Mouse (Mus musculus) spleen, embryonic (tissue): Measurements from ENCODE around the gene Capn15.

Source experiments
- CTCF ChIA-PET: fragments of 350-600 bp; sonication (Branson Sonifier 250); formaldehyde crosslinking; loops from one replicate; lab custom pipeline; 2022; lab: Charles Lee

The Capn15 gene

DNA sequence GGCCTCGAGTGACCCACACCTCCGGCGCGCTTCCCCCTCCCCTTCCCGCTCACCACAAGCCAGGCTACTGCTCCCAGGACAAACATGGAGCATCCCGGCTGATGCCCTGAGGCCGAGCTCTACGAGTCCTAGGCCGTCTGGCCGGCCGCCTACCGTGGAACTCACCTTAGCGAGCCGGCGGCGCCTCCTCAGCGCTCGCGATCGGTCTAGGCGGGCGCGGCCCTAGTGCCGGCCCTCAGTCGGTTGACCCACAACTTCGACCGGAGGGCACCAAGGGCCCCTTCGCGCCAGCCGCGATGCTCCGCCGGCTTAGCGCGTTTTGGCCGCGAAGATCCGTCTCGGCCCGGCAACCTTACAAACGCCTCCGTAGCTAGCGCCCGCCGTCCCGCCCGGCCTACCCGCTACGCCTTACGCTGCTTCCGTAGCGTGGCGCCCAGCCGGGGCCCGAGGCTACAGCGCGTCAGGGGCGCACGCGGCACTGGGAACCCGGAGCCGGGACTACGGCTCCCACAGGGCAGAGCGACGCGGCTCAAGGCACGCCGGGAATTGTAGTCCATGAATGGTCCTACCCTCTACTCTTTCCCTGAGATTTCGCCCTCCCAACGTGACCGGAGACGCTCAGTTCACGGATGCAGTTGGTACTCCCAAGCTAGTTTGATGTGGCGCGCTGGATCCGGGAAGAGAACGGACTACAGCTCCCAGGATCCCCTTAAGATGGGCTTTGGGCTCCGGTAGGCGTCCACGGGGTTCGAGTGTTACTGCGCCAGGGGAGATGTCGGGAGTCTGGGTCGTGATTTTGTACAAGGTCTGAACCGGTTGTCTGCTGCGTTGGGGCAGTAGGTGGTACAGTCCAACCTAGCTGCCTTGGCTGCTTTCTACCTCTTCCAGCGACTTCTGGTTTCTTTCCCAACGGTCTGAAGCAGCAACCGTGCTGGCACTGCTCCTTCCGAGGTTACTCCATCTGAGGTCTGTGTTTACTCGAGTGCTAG is at the start of gene Capn15:
TSS of gene Capn15 (minus strand) at position 491 of the 989 bp plus-strand sequence.
- CTCF ChIA-PET, result interaction anchor here (0.6 to 1.1 kb wide), 2 partner anchors 37 to 114 kb away, joined by 3 read pairs; no protein-coding TSS in a partner anchor

DNA sequence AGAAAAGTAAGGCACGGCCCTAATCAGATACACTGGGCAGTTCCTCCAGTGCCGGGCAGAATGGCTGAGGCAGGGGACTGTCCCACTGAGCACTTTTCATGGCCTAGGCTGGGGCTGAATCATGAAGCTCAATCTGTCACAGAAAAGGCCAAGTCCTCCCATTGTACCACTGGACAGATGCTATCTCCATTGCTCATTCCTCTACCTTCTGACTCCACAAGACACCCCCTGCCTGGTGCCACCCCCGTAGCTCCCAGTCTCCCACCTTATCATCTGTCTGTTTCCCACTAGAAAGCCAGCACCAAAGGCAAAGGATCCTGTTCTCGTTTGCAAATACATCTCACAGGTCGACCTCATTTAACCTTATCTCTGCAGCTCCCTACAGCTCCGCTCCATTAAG is 46.4 kb upstream of the Capn15 start:
- CTCF ChIA-PET, result no interaction called here

DNA sequence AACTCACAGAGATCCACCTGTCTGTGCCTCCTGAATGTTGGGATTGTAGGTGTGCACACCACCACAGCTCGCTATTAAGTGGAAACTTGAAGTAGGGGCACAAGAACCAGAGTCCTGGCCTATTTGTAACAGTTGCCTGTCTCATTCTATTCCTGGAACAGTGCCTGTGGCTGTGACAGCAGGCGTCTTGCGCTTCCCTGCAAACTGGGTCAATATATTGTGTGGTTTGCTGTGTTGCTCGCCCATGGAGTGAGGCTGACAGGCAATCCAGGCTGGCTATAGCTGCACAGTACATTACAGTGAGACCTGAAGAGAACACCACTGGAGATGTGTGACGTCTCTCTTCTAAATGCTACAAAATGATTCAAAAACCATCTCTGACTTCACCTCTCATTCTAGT is 46.0 kb upstream of the Capn15 start:
- CTCF ChIA-PET, result no interaction called here

DNA sequence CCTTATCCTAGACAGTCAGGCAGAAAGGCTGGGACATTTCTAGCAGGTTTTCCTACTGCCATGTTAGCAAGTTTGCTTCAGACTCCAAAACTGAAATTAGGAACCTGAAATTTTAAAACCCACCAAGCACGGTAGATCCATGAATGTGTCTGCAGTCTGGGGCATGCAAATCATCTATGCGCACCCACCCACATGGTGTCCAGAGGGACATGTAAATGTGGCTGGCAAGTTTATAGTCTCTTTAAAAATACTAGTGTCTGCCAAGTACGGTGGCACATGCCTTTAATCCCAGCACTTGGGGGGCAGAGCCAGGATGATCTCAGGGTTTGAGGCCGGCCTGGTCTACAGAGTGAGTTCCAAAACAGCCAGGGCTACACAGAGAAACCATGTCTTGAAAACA is 42.7 kb upstream of the Capn15 start:
- CTCF ChIA-PET, result no interaction called here

DNA sequence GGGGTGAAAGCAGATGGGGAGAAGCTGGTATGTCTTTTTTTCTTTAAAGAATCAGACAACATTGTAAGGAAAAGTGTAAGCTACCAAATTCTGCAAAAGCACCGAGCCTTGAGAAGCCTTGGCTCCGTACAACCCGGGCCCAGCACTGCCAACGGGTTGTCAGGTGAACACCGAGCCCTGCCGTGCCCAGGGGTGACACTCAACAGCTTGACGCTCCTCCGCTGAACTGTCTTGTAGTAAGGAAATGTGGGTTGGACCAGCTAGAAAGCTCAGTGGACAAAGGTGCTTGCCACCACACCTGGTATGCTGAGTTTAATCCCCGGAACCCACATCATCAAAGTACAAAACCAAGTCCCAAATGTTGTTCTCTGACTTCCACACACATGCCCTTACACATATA is 39.1 kb upstream of the Capn15 start:
- CTCF ChIA-PET, result no interaction called here

DNA sequence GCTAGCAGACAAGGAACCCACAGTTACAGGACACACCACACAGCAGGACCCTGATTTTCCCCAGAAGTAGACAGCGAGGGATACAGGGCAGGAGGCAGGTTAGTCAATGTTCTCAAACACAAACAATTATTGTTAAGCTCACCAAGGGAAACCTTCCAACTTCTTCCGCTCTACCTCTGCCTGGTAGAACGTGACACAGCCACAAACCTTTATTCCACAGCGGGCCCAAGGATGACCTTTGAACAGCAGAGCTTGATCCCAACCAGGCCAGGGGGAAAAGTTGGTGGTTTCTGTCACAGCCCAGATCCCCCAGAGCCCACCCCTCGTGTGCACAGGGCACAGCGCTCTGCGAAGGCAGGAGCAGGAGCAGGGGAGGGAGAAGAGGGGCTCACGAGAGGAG is 38.4 kb upstream of the Capn15 start:
- CTCF ChIA-PET, result no interaction called here

DNA sequence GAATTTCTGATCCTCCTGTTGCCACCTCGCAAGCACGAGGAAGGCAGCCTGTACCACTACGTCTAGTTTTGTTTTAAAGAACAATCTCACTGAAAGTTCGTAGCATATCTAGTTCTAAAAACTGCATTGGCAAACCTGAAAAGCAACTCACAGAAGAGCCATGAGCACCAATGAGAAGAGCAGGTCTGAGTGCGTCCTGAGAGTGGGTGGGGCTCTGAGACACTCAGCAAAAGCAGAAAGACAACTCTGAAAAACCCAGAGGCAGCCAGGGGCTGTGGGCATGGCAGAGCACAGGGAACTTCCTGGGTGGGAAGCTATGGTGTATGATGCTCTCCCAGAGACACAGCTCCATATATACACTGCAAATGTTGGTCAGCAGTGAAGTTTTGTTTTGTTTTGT is 37.6 kb upstream of the Capn15 start:
- CTCF ChIA-PET, result no interaction called here

DNA sequence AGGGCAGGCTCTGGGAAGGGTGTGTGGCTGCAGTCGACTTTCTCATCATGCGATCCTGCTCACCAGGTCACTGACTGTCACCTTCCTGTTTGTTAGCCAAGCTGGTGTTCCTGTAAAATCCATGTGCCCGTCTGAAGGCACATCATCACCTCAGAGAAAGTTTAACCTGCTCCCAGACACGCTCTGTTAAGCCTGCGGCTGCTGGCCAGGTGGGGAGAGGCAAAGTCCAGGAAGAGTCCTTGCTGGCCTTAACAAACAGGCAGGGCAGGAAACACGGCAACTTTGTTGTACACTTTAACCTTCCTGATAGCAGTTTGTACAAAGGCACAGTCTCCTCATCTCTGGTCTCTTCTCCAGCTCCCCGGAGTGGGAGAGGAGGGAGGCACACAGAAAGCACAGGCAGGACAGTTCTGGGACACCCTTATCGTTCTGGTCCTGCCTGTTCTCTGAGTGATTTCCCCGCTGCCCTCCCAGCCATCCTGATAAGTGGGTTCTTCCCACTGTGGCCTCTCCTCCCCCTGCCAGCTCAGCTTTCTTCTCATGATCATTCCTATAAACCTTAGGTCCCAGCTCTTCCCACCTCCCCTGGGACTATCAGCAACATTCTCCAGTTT is 36.2 kb upstream of the Capn15 start:
- CTCF ChIA-PET, result no interaction called here

DNA sequence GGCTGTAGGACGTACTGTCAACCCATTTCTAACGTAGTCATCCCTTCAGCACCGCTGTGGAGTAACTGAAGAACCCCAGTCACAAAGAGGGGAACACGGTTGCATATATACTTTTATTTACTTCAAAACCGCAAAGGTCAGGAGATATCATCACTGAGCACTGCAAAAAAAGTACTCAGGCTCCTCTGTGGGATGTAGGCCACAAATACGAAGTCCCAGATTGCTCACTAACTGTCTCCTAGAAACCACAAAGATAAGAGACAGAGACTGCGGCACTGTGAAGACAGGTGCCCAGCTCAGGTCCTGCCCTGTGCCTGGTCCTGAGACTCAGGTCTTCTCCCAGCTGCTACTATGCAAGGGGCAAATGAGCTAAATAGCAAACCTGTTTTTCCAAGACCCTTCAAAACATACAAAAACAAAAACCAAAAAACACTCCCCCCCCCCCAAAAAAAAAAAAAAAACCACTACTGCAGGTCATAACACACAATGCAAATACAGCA is 35.3 kb upstream of the Capn15 start:
- CTCF ChIA-PET, result interaction anchor here (0.6 kb wide), 1 partner anchor 131 kb away, joined by 3 read pairs; no protein-coding TSS in a partner anchor

DNA sequence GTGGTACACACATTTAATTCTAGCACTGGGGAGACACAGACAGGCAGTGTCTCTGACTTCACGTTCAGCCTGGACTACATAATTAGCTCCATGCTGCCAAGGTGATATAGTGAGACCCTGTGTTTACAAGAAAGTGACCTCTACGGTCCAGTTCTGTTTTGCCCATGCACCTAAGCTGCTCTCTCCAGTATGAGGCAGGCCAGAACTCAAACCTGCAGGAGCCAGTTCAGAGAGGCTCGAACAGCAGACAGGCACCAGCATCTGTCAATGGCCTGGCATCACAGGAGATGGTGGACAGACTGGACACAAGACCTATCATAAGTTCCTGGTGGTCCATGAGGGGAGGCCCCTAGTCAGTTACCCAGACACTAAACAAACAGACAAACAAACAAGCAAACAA is 32.8 kb upstream of the Capn15 start:
- CTCF ChIA-PET, result no interaction called here

DNA sequence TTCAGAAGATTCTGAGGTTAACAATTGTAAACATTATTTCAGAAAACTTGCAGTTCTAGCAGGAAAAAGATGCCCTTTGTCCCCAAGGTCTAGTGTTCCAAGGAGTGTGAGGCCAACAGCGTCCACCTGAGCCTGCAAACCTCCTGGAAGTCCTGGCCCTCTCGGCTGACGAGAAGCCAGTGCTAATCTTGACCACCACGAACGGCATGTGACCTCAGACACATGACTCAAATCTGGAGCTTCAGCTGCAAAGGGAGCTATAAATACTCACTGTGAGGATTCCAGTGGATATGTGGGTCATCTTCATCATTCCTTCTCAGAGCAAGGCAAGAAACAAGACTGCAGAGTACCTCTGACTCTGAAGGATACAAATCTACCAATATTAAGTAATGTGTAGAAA is 32.4 kb upstream of the Capn15 start:
- CTCF ChIA-PET, result no interaction called here

DNA sequence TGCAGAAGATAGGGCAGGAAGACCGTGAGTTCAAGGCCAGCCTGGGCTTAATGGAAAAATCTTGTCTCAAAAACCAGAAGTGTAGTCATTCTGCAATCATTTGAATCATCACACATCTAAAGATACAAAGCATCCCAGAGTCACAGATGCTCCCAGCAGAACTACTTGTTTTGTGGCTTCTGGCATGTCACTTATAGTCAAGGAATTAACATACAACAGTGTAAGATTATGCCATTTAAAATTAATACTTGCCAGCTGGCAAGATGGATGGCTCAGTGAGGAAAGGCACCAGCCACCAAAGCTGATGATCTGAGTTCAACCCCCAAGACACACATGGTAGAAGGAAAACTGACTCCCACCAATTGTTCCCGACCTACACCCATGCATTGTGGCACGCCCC is 31.4 kb upstream of the Capn15 start:
- CTCF ChIA-PET, result no interaction called here

DNA sequence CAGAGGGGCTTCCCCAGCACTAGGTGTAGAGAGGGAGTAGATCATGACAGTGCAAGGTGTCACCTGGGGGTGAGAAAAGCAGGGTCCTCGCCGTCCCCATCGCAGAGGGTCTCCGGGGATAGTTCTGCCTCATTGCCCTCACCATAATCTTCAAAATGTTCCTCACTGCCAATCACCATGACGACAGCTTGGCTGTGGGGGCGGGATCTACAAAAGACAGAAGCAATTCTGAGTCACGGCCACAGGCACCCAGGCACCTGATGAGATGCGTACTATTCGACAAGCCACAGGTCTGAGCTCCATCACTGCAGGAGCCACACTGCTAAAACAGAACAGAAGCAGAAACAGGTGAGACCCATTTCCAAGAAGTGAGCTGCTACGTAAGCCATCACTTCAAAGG is 28.1 kb upstream of the Capn15 start:
- CTCF ChIA-PET, result interaction anchor here (0.6 to 1.1 kb wide), 2 partner anchors 55 to 119 kb away, joined by 4 to 9 read pairs; no protein-coding TSS in a partner anchor

DNA sequence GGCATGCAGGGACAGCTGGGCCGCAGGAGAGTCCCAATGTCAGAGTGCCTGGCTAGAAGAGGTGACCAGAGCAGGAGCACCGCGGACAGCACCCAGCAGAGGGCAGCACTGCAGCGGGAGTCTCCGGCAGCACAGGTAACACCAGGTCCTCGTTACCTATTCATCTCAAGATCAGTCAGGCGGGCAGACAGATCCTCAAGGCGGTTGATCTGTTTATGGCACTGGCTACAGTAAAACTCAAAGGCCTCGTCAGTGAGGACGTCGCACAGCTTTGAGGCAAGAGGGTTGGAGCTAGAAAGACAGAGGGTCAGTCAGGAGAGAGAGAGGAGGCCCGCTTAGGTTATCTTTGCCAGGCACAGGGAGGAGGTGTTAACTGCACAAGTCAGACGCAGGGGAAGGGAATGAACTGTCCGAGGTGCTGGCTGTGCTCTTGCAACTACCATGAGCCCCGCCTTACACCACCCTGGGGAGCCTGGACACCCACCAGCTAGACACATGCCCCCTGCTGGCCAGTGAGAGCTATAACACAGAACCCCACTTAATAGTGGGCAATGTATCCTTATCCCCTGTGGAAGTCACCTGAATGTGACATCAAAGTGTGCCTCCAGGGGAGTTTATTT is 26.4 kb upstream of the Capn15 start:
- CTCF ChIA-PET, result interaction anchor here (1.0 kb wide), 1 partner anchor 118 kb away, joined by 3 read pairs; no protein-coding TSS in a partner anchor

DNA sequence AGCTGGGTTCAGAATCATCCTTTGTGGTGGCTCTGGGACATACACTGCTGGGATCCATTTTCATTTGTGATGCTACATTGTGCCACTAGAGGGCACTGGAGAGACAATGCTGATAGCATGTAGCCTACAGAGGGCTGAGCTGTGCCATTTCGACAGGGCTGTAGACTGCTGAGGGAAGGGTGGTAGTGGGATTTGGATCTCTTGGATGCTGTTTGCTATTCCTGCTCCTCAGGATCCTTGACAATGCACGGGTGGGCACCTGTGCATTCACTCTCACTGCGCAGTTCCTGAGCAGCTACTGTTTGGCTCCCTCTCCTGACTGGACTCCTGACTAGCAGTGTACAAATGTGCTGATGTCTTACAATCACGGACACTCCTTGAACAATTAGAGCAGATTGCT is 23.9 kb upstream of the Capn15 start:
- CTCF ChIA-PET, result interaction anchor here (0.6 to 1.6 kb wide), 2 partner anchors 97 to 141 kb away, joined by 3 read pairs; partner anchors contain the start of gene Mcrip2

DNA sequence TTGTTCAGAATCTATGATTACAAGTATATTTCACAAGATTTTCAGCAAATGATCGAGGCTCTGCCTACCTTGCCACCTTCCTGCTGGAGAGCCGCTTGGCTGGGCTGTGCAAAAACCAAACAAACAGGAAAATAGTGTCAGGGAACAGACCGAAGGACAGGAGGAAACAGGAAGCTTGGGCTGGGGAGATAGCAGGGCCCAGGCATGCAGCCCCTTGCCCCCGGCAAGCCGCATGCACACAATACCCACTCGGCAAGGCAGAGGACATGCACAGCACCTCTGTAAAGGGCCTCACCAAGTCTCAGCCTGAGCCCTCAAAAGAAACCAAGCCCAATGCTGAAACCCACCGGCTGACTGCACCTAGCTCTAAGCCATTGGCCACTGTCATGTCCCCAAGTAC is 23.2 kb upstream of the Capn15 start:
- CTCF ChIA-PET, result interaction anchor here (1.6 kb wide), 1 partner anchor 140 kb away, joined by 3 read pairs; the partner anchor contains the start of gene Mcrip2

DNA sequence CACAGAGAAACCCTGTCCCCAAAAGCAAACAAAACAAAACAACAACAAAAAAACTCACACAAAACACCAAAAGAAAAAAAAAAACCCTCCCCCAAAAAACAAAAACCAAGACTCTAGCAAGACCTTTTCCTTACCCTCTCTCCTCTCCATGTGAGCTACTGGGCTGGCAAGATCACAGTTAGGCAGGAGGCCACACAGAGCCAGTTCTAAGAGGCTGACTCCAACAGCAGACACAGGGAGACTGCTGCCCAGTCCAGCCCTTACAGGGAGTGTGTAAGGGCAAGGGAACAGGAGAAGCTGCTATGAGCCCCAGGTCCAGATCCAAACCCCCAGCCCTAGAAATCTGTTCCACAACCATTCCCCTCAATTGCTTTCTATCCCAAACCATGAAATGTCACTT is 22.7 kb upstream of the Capn15 start:
- CTCF ChIA-PET, result interaction anchor here (1.6 kb wide), 1 partner anchor 139 kb away, joined by 3 read pairs; the partner anchor contains the start of gene Mcrip2

DNA sequence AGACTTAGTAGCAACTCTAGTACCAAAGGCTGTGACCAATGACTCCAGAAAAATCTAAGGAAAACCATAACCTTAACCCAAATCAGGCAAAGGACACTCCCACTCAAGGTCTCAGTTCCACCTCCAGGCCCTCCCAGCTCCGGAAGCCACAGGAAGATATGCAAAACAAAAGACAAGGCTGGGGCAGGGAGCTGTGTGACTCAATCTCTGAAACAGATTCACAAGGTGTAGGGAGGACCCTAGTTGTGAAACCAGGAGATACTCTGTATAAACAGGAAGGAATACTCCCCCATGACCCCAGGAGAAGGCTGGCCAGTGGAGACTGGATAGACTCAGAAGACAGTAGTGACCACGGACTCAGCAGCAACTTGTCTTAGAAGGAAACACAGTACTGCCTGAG is 22.1 kb upstream of the Capn15 start:
- CTCF ChIA-PET, result interaction anchor here (1.6 kb wide), 1 partner anchor 139 kb away, joined by 3 read pairs; the partner anchor contains the start of gene Mcrip2

DNA sequence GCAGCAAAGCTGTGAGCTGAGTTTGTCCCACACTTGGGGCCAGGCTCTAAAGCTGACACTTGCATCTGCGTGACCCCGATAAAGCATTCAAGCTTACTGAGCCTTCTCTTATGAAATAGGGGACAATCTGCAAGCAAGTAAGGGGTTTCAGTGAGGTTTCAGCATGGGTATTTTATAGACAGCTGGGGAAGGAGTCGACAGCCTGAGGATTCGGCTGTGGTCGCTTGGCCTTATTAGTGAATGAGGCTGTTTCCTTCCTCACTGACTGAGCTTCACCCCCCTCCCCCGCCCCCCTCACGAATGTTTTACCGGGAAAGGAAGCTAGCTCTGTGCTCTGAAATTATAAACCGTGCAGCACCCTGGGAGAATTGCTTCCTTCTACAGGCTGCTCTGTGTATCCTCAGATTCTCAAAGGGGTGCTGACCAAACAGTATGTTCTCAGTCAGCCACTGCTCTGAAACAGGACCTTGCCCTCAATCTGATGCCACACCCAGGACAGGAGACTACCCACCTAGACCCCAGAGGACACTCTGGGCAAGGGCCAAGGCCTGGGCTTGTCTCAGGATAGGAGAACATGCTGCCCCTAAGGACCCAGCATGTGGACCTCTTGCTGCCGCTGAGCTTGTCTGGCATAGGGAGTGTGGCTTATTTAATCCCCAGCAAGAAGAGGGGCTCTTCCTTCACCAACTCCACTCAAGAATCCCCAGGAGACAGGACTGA is 20.3 kb upstream of the Capn15 start:
- CTCF ChIA-PET, result no interaction called here

DNA sequence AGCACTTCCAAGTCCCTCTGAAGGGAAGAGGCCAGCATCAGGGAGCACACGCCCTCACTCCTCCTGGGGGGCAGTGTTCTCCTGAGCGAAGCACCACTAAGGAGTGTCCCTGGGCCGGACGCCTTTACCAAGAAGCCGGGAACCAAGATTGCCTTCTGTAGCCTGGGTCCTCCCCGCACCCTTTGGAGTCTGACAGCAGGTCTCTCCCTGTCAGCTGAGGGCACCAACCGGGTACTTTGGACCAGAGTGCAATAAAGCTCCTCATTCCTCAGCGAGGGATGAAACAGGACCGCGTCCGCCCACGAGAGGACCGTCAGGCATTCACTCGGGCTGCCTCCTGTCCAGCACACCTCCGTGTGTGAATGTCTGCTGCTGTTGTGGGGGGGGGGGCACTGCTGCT is 19.1 kb upstream of the Capn15 start:
- CTCF ChIA-PET, result no interaction called here

DNA sequence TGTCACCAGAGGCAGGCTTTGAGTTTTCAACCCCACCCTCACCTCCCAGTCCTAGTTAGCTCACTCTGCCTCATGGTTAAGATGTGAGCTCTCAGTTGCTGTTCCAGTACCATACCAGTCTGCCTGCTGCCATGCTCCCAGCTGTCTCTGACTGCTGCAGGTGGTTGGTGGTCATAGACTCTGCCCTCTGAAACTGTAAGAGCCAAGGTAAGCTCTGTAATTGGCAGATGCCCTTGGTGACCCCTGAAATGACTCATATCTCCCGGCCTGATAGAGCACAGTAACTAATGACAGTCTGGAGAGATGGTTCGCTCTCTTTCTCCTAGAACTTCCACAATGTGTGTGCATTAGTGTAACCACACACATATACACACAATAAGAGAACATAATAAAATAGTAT is 18.3 kb upstream of the Capn15 start:
- CTCF ChIA-PET, result no interaction called here
